Mouse (Mus musculus) layer of hippocampus, adult 9-11 months (tissue): Measurements from ENCODE around the gene Tmem95.

Experiments used
- DNase-seq: peaks from one replicate; pipeline ENCODE4 v3.0.0; 2022

The Tmem95 gene

GRCm38 (mm10) chr11:69910781-69911560 lies 33.2 kb upstream of the Tmem95 start:
- no peak for DNase-seq

GRCm38 (mm10) chr11:69910177-69910576 lies 32.4 kb upstream of the Tmem95 start:
- DNase-seq, result no peak

GRCm38 (mm10) chr11:69909174-69909573 lies 31.4 kb upstream of the Tmem95 start:
- no peak for DNase-seq

GRCm38 (mm10) chr11:69908645-69909044 lies 30.8 kb upstream of the Tmem95 start:
- no peak for DNase-seq

GRCm38 (mm10) chr11:69904311-69904710 lies 26.5 kb upstream of the Tmem95 start:
- no peak for DNase-seq

- DNase-seq, result no peak
These were observed 25.2 kb upstream of the Tmem95 start for GRCm38 (mm10) chr11:69902972-69903371.

- no peak for DNase-seq
These were observed 24.2 kb upstream of the Tmem95 start for GRCm38 (mm10) chr11:69901993-69902392.

GRCm38 (mm10) chr11:69901406-69901846 lies 23.6 kb upstream of the Tmem95 start:
- peak; percentile 99 for DNase-seq

GRCm38 (mm10) chr11:69900471-69901405 lies 22.9 kb upstream of the Tmem95 start, which contains the start of the genes 2810408A11Rik and Neurl4:
Gene 2810408A11Rik (minus strand): TSS chr11:69900987.
Gene Neurl4 (plus strand): TSS chr11:69901072.
- peak; percentile 92 for DNase-seq

GRCm38 (mm10) chr11:69899870-69900269 lies 22.1 kb upstream of the Tmem95 start:
- DNase-seq, result no peak

GRCm38 (mm10) chr11:69895291-69895690 lies 17.5 kb upstream of the Tmem95 start, which contains the start of gene Acap1:
Gene Acap1 (minus strand): TSS chr11:69895539.
- no peak for DNase-seq

- no peak for DNase-seq
These were observed 16.9 kb upstream of the Tmem95 start for GRCm38 (mm10) chr11:69894671-69895070.

- peak; percentile 73 for DNase-seq
These were observed 13.7 kb upstream of the Tmem95 start for GRCm38 (mm10) chr11:69891482-69891881.

- DNase-seq, result no peak
These were observed 9.3 kb upstream of the Tmem95 start for GRCm38 (mm10) chr11:69886907-69887635.

- DNase-seq, result no peak
These were observed 6.8 kb upstream of the Tmem95 start for GRCm38 (mm10) chr11:69884663-69885062.

GRCm38 (mm10) chr11:69884240-69884639 lies 6.4 kb upstream of the Tmem95 start:
- DNase-seq, result no peak

- no peak for DNase-seq
These were observed 5.8 kb upstream of the Tmem95 start for GRCm38 (mm10) chr11:69883527-69884151.

- no peak for DNase-seq
These were observed 5.2 kb upstream of the Tmem95 start for GRCm38 (mm10) chr11:69883066-69883465.

GRCm38 (mm10) chr11:69881787-69882670 lies 4.2 kb upstream of the Tmem95 start:
- DNase-seq, result no peak

- peak; percentile 88 for DNase-seq
These were observed 3.2 kb upstream of the Tmem95 start, which contains the start of gene Kctd11 for GRCm38 (mm10) chr11:69880853-69881603. Gene Kctd11 (minus strand): TSS chr11:69881406.
